Mouse (Mus musculus): ENCODE results near the gene Nmi. TPM values are rescaled to one million over a fixed set of nuclear protein-coding genes. Genes with fewer than 3 reads are reported as not detected.
"Not testable (repeated sequence)": the region's sequence is repeated elsewhere in the genome, so short reads cannot be mapped to it uniquely, and the experiment has no call there.

Nmi gene
- 3.3 and 4.3 TPM in 2 replicates for polyA plus RNA-seq (2015; fragmentation: Nextera tagmentation; extraction: Ambion mirVana)

DNA sequence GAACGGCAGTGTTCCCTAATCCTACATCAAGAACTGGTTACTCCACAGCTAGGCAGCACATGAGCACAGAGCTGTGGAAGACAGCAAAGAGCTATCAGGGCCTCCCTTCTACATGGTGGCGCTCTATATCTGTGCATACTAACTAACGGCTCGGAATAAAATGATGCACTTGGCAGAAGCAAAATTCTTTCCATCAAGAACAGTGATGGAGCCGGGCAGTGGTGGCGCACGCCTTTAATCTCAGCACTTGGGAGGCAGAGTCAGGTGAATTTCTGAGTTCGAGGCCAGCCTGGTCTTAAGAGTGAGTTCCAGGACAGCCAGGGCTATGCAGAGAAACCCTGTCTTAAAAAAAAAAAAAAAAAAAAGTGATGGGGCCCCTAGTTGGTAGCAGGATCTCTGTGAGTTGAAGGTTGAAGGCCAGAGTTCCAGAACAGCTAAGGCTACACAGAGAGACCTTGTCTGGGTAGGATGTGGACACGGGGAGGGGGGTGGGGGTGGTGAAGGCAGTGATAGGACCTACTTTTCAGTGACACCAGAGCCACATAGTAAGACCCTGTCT, at the start of gene Nmi:
Nmi (minus strand) TSS at position 85 of the 559 bp plus-strand sequence.
- H3K4me3 ChIP-seq (ENCODE audit: low read depth, low read length): peak within 1 kb of the TSS; percentile 44
- 0 out of 2 replicates have a peak within 1 kb of the TSS, but pooled peaks have one; percentile 6 for H3K27ac ChIP-seq (ENCODE audit: low read length)
- peaks cover 2% of the 10 kb centered on the region; the same call in 1 of the 2 replicates for H3K4me1 ChIP-seq (ENCODE audit: control insufficient read depth, insufficient read depth, low read length)
- 75% methylated on average over 9 of the region's 9 CpGs for WGBS
- no peaks in the 10 kb centered on the region for H3K36me3 ChIP-seq (ENCODE audit: control insufficient read depth, insufficient read depth, low read length)
- no peaks in the 10 kb centered on the region for H3K9me3 ChIP-seq (replicated peaks; ENCODE audit: control insufficient read depth, low read length, poor library complexity, severe bottlenecking)
- H3K27me3 ChIP-seq (ENCODE audit: control insufficient read depth, insufficient read depth, low read depth, low read length): no peaks in the 10 kb centered on the region; the same call in 1 of the 2 replicates
- H3K4me2 ChIP-seq (ENCODE audit: low read length): peak within 1 kb of the TSS; percentile 77
- peak; percentile 46; the same call in 1 of the 2 replicates for ATAC-seq
- peak within 1 kb of the TSS; percentile 42 for H3K9ac ChIP-seq (ENCODE audit: low read depth, low read length)

DNA sequence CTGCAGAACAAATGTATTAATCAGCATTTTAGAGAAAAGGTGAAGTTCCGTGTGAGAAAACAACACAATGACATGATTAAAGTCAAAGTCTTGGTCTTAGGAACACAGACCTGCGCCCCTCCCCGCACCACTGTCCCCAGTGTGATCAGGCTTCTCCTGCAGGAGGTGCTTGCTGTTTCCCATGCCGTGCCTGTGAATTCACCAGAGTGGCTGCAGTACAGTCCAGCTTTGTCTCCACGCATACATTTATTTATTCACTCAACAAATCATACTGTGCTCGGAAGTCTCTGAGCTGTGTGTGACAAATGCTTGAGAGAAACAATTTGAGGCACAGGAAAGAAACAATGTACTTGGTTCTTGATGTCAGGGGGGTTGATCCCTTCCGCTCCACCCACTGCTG, 43.1 kb upstream of the Nmi start:
- Histone ChIP-seq H3K27me3 (ENCODE audit: control insufficient read depth, insufficient read depth, low read depth, low read length) (no peaks in the 10 kb centered on the region), H3K4me1 (ENCODE audit: control insufficient read depth, insufficient read depth, low read length) (no peaks in the 10 kb centered on the region), H3K4me2 (ENCODE audit: low read length) (peak overlapping the region; percentile 19), H3K9me3 (replicated peaks; ENCODE audit: control insufficient read depth, low read length, poor library complexity, severe bottlenecking) (no peaks in the 10 kb centered on the region), H3K27ac (ENCODE audit: low read length) (no peak overlapping the region), H3K4me3 (ENCODE audit: low read depth, low read length) (no peak overlapping the region), H3K36me3 (ENCODE audit: control insufficient read depth, insufficient read depth, low read length) (no peaks in the 10 kb centered on the region), H3K9ac (ENCODE audit: low read depth, low read length) (no peak overlapping the region)
- no peak for ATAC-seq
- 24% methylated on average over 7 of the region's 7 CpGs for WGBS

DNA sequence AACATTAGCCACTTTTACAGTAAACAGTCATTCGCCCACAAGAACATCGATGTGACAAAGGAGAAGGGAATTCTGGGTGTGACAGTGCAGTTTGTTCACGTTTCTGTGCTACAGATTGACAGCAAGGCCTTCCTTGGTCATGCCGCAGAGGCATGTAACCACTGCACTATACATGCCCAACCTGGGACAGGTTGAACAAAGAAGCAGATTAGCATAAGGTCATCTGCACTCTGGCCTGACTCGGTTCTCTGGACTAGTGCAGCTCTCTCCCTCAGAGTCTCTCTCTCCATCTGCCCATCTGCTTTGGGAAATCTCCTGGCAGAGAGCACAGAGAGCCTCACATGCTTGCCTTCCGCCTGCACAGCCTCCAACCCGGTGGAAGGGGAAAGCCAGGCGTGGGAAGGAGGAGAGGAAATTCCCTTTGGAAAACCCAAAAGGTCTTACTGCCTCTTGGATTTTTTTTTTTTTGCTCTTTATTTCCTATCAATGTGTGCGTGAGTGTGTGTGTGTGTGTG, 40.1 kb upstream of the Nmi start:
- no peaks in the 10 kb centered on the region for H3K4me1 ChIP-seq (ENCODE audit: control insufficient read depth, insufficient read depth, low read length)
- no peak for ATAC-seq
- H3K4me3 ChIP-seq (ENCODE audit: low read depth, low read length): no peak overlapping the region
- H3K27ac ChIP-seq (ENCODE audit: low read length): no peak overlapping the region
- no peaks in the 10 kb centered on the region for H3K9me3 ChIP-seq (replicated peaks; ENCODE audit: control insufficient read depth, low read length, poor library complexity, severe bottlenecking)
- H3K36me3 ChIP-seq (ENCODE audit: control insufficient read depth, insufficient read depth, low read length): no peaks in the 10 kb centered on the region
- no peak overlapping the region for H3K9ac ChIP-seq (ENCODE audit: low read depth, low read length)
- H3K4me2 ChIP-seq (ENCODE audit: low read length): no peak overlapping the region
- 70% methylated on average over 9 of the region's 9 CpGs for WGBS
- no peaks in the 10 kb centered on the region for H3K27me3 ChIP-seq (ENCODE audit: control insufficient read depth, insufficient read depth, low read depth, low read length)

- not testable (repeated sequence) for H3K9ac ChIP-seq (ENCODE audit: low read depth, low read length); H3K27me3 ChIP-seq (ENCODE audit: control insufficient read depth, insufficient read depth, low read depth, low read length); H3K27ac ChIP-seq (ENCODE audit: low read length); H3K9me3 ChIP-seq (replicated peaks; ENCODE audit: control insufficient read depth, low read length, poor library complexity, severe bottlenecking); H3K4me2 ChIP-seq (ENCODE audit: low read length); ATAC-seq; H3K36me3 ChIP-seq (ENCODE audit: control insufficient read depth, insufficient read depth, low read length); H3K4me1 ChIP-seq (ENCODE audit: control insufficient read depth, insufficient read depth, low read length); H3K4me3 ChIP-seq (ENCODE audit: low read depth, low read length)
- WGBS: 82% methylated on average over 3 of the region's 3 CpGs
Measured at GRCm38 (mm10) chr2:52011820-52012219, 38.5 kb upstream of the Nmi start.

DNA sequence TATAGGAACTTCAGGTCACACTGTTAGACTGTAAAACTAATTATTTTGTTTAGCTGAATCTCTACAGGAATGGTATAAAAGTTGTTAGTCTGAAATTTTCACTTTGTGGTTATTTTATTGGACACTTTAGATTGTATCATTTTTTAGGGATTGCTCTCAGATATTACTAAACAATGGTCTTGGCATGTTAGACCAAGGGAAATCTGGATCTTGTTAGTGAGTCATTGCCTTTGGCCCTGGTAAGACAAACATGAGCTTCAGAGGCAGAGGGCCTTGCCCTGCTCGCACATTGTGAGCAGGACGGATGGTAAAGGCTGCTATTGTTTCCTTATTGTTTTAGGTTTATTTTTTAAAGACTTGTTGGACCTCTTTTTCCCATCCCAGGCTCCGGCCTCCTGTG, 33.1 kb upstream of the Nmi start:
- Histone ChIP-seq H3K9me3 (replicated peaks; ENCODE audit: control insufficient read depth, low read length, poor library complexity, severe bottlenecking) (no peaks in the 10 kb centered on the region), H3K27me3 (ENCODE audit: control insufficient read depth, insufficient read depth, low read depth, low read length) (no peaks in the 10 kb centered on the region), H3K9ac (ENCODE audit: low read depth, low read length) (no peak overlapping the region), H3K36me3 (ENCODE audit: control insufficient read depth, insufficient read depth, low read length) (no peaks in the 10 kb centered on the region), H3K4me2 (ENCODE audit: low read length) (no peak overlapping the region), H3K4me1 (ENCODE audit: control insufficient read depth, insufficient read depth, low read length) (no peaks in the 10 kb centered on the region), H3K4me3 (ENCODE audit: low read depth, low read length) (no peak overlapping the region), H3K27ac (ENCODE audit: low read length) (no peak overlapping the region)
- WGBS: 79% methylated on average over 3 of the region's 3 CpGs
- ATAC-seq: no peak

DNA sequence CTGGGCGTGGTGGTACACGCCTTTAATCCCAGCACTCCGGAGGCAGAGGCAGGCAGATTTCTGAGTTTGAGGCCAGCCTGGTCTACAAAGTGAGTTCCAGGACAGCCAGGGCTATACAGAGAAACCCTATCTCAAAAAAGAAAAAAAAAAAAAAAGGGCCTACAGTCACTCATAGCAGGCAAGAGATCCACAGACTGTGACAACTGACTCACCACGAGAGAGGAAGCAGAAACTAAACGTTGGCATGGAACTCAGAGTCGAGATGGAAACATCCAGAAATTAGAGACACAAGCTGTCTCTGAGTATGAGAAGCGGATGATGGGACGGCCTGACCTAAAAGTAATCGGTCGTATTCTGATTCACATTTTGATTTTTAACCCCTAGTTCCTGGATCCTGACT, 29.0 kb upstream of the Nmi start:
- WGBS: 95% methylated on average over 10 of the region's 10 CpGs
- not testable (repeated sequence) for H3K4me3 ChIP-seq (ENCODE audit: low read depth, low read length); H3K9ac ChIP-seq (ENCODE audit: low read depth, low read length); ATAC-seq; H3K9me3 ChIP-seq (replicated peaks; ENCODE audit: control insufficient read depth, low read length, poor library complexity, severe bottlenecking); H3K27me3 ChIP-seq (ENCODE audit: control insufficient read depth, insufficient read depth, low read depth, low read length); H3K36me3 ChIP-seq (ENCODE audit: control insufficient read depth, insufficient read depth, low read length); H3K4me2 ChIP-seq (ENCODE audit: low read length); H3K27ac ChIP-seq (ENCODE audit: low read length); H3K4me1 ChIP-seq (ENCODE audit: control insufficient read depth, insufficient read depth, low read length)

DNA sequence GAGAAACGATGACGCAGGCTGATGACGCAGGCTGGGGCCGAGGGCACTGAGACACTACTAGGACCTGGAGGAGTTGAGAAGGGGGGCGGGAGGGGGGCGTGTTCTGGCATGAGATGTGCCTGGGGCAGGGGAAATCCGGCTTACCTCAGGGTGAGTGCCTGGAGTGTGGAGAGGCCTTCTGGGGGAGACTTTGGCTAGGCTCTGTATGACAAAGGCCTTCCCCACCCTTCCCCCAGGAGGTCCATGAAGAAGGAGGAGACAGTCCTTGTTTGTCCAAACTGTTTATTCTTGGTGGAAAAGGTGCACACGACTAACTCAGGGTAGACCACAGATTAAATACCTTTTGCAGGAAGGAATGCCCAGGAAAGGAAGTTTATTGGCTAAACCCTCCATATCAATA, 28.2 kb upstream of the Nmi start:
- H3K27me3 ChIP-seq (ENCODE audit: control insufficient read depth, insufficient read depth, low read depth, low read length): no peaks in the 10 kb centered on the region
- no peak overlapping the region for H3K4me2 ChIP-seq (ENCODE audit: low read length)
- H3K9me3 ChIP-seq (replicated peaks; ENCODE audit: control insufficient read depth, low read length, poor library complexity, severe bottlenecking): no peaks in the 10 kb centered on the region
- no peak for ATAC-seq
- no peaks in the 10 kb centered on the region for H3K4me1 ChIP-seq (ENCODE audit: control insufficient read depth, insufficient read depth, low read length)
- H3K4me3 ChIP-seq (ENCODE audit: low read depth, low read length): no peak overlapping the region
- WGBS: 90% methylated on average over 8 of the region's 8 CpGs
- no peaks in the 10 kb centered on the region for H3K36me3 ChIP-seq (ENCODE audit: control insufficient read depth, insufficient read depth, low read length)
- H3K9ac ChIP-seq (ENCODE audit: low read depth, low read length): no peak overlapping the region
- H3K27ac ChIP-seq (ENCODE audit: low read length): no peak overlapping the region

DNA sequence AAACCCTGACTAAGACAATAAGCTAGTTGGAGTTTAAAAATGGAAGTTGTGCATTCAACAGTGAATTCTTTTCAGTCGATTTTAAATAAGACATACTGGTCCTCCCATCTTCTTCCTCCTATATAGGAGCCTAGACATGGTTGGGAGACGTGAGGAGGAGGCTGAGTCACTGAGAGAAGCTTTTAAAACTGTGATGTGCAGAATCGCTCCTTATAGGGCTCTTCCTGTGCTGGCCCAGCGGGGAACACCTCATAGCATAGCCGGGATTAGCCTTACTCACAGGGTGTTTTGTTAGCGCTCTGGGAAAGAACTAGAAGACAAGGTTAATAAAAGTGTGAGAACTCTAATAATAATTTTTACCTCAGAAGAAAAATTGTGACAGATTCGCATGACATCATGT, 26.7 kb upstream of the Nmi start:
- Histone ChIP-seq H3K27me3 (ENCODE audit: control insufficient read depth, insufficient read depth, low read depth, low read length) (no peaks in the 10 kb centered on the region), H3K4me2 (ENCODE audit: low read length) (no peak overlapping the region), H3K9ac (ENCODE audit: low read depth, low read length) (no peak overlapping the region), H3K36me3 (ENCODE audit: control insufficient read depth, insufficient read depth, low read length) (no peaks in the 10 kb centered on the region), H3K4me3 (ENCODE audit: low read depth, low read length) (no peak overlapping the region), H3K27ac (ENCODE audit: low read length) (no peak overlapping the region), H3K4me1 (ENCODE audit: control insufficient read depth, insufficient read depth, low read length) (no peaks in the 10 kb centered on the region), H3K9me3 (replicated peaks; ENCODE audit: control insufficient read depth, low read length, poor library complexity, severe bottlenecking) (no peaks in the 10 kb centered on the region)
- no peak for ATAC-seq
- WGBS: 51% methylated on average over 7 of the region's 7 CpGs

- ATAC-seq: no peak
- no peaks in the 10 kb centered on the region for H3K4me1 ChIP-seq (ENCODE audit: control insufficient read depth, insufficient read depth, low read length)
- 98% methylated on average over 6 of the region's 6 CpGs for WGBS
Measured at GRCm38 (mm10) chr2:51991447-51991846, 18.2 kb upstream of the Nmi start.

More at GRCm38 (mm10) chr2:51991447-51991846, 18.2 kb upstream of the Nmi start:
- Histone ChIP-seq H3K27ac (ENCODE audit: low read length) (no peak overlapping the region), H3K27me3 (ENCODE audit: control insufficient read depth, insufficient read depth, low read depth, low read length) (no peaks in the 10 kb centered on the region), H3K4me2 (ENCODE audit: low read length) (no peak overlapping the region), H3K36me3 (ENCODE audit: control insufficient read depth, insufficient read depth, low read length) (no peaks in the 10 kb centered on the region), H3K9ac (ENCODE audit: low read depth, low read length) (no peak overlapping the region), H3K9me3 (replicated peaks; ENCODE audit: control insufficient read depth, low read length, poor library complexity, severe bottlenecking) (no peaks in the 10 kb centered on the region), H3K4me3 (ENCODE audit: low read depth, low read length) (no peak overlapping the region)
